Mouse (Mus musculus) Patski (cell line): ENCODE data around the gene Gm5294. TPM values are rescaled to one million over a fixed set of nuclear protein-coding genes. Genes with fewer than 3 reads are reported as not detected.

ENCODE experiments used
- ATAC-seq: fragments of 100-300 bp; one replicate; pipeline ENCODE4 v1.8.0; 2021
- CTCF ChIA-PET: fragments of 350-600 bp; sonication (Branson Sonifier 250); formaldehyde crosslinking; loops from one replicate; lab custom pipeline; 2022; ENCODE audit warnings: inconsistent platforms; lab: Charles Lee
- POLR2A ChIA-PET: fragments of 350-600 bp; sonication (Branson Sonifier 250); formaldehyde crosslinking; loops from one replicate; lab custom pipeline; 2022; ENCODE audit warnings: antibody characterized with exemption, inconsistent platforms; lab: Charles Lee
- DNase-seq: peaks from one replicate; pipeline ENCODE4 v3.0.0-alpha.2; 2011; ENCODE audit warnings: low read depth, low spot score
- H3K27me3 ChIP-seq: fragments of 371-371 bp; one replicate; pipeline ENCODE4 v1.5.1; 2021
- CTCF ChIP-seq: fragments of 100-300 bp; IDR thresholded peaks from one replicate; pipeline ENCODE4 v1.5.1; 2021
- in situ Hi-C: fragments of 300-500 bp; cut with MboI; formaldehyde crosslinking; loops from 3 replicates; pipeline ENCODE4 v1.11.1; 2018; ENCODE audit warnings: low pct_unique_long_range_greater_than_20kb, mixed read lengths
- polyA plus RNA-seq: library from polyadenylated mRNA; unstranded; gene quantifications from one replicate; pipeline ENCODE4 v1.2.3, GENCODE M21; 2021

Gene Gm5294
- polyA plus RNA-seq, result not detected

- in situ Hi-C loops, result no loop called here
- DNase-seq (no peak), ATAC-seq (no peak)
- no peak for TF ChIP-seq CTCF
- no peaks in the 10 kb centered on the region for H3K27me3 ChIP-seq
- POLR2A ChIA-PET, result no interaction called here
- CTCF ChIA-PET, result no interaction called here
These were observed at the start of gene Gm5294 for GRCm38 (mm10) chr5:138819780-138820179. Gene Gm5294 (plus strand): TSS chr5:138820080.

GRCm38 (mm10) chr5:138775096-138775495 is 44.8 kb upstream of the Gm5294 start:
- TF ChIP-seq CTCF, result no peak
- CTCF ChIA-PET, result no interaction called here
- POLR2A ChIA-PET, result interaction anchor here (1.0 to 3.8 kb wide), 4 partner anchors 10 to 19 kb away, joined by 3 to 20 read pairs (median 3); no protein-coding TSS in a partner anchor
- H3K27me3 ChIP-seq, result no peaks in the 10 kb centered on the region
- in situ Hi-C loops, result no loop called here
- ATAC-seq (no peak), DNase-seq (no peak)

GRCm38 (mm10) chr5:138776346-138776745 is 43.5 kb upstream of the Gm5294 start:
- CTCF ChIA-PET, result interaction anchor here (1.1 kb wide), 1 partner anchor 46 kb away, joined by 3 read pairs; no protein-coding TSS in a partner anchor
- TF ChIP-seq CTCF, result no peak
- peak; percentile 20 for ATAC-seq
- POLR2A ChIA-PET, result interaction anchor here (1.1 to 1.4 kb wide), 3 partner anchors 13 to 22 kb away, joined by 3 to 9 read pairs (median 3); no protein-coding TSS in a partner anchor
- DNase-seq, result no peak
- no peaks in the 10 kb centered on the region for H3K27me3 ChIP-seq
- in situ Hi-C loops, result no loop called here

- peak; percentile 79 for DNase-seq
- CTCF ChIA-PET, result interaction anchor here (1.5 kb wide), 1 partner anchor 12 kb away, joined by 3 read pairs; no protein-coding TSS in a partner anchor
These were observed 41.0 kb upstream of the Gm5294 start for GRCm38 (mm10) chr5:138778731-138779463.

GRCm38 (mm10) chr5:138779655-138780054 is 40.2 kb upstream of the Gm5294 start:
- no peak for DNase-seq
- no peak for TF ChIP-seq CTCF
- POLR2A ChIA-PET, result interaction anchor here (1.3 to 1.6 kb wide), 3 partner anchors 9 to 23 kb away, joined by 3 to 6 read pairs (median 3); no protein-coding TSS in a partner anchor
- in situ Hi-C loops, result no loop called here
- H3K27me3 ChIP-seq, result no peaks in the 10 kb centered on the region
- CTCF ChIA-PET, result no interaction called here
- peak; percentile 25 for ATAC-seq

More at GRCm38 (mm10) chr5:138778731-138779463, 41.0 kb upstream of the Gm5294 start:
- TF ChIP-seq CTCF, result no peak
- peak; percentile 16 for ATAC-seq
- POLR2A ChIA-PET, result interaction anchor here (0.6 to 1.3 kb wide), 4 partner anchors 10 to 91 kb away, joined by 3 to 6 read pairs (median 4); no protein-coding TSS in a partner anchor
- in situ Hi-C loops, result no loop called here
- no peaks in the 10 kb centered on the region for H3K27me3 ChIP-seq

- ChIA-PET POLR2A (interaction anchor here (1.9 kb wide), 1 partner anchor 27 kb away, joined by 6 read pairs; no protein-coding TSS in a partner anchor), CTCF (no interaction called here)
- TF ChIP-seq CTCF, result no peak
- no peaks in the 10 kb centered on the region for H3K27me3 ChIP-seq
- ATAC-seq (no peak), DNase-seq (no peak)
- in situ Hi-C loops, result no loop called here
These were observed 37.2 kb upstream of the Gm5294 start for GRCm38 (mm10) chr5:138782697-138783096.

GRCm38 (mm10) chr5:138783181-138783580 is 36.7 kb upstream of the Gm5294 start:
- POLR2A ChIA-PET, result interaction anchor here (1.9 kb wide), 1 partner anchor 27 kb away, joined by 6 read pairs; no protein-coding TSS in a partner anchor
- H3K27me3 ChIP-seq, result no peaks in the 10 kb centered on the region
- TF ChIP-seq CTCF, result no peak
- no peak for ATAC-seq
- no peak for DNase-seq
- in situ Hi-C loops, result no loop called here
- CTCF ChIA-PET, result no interaction called here

- CTCF ChIA-PET, result interaction anchor here (0.9 to 1.5 kb wide), 2 partner anchors 15 to 128 kb away, joined by 3 read pairs; no protein-coding TSS in a partner anchor
- in situ Hi-C loops, result no loop called here
- POLR2A ChIA-PET, result interaction anchor here (2.2 kb wide), 1 partner anchor 29 kb away, joined by 8 read pairs; no protein-coding TSS in a partner anchor
- no peaks in the 10 kb centered on the region for H3K27me3 ChIP-seq
- TF ChIP-seq CTCF, result no peak
- DNase-seq (no peak), ATAC-seq (no peak)
These were observed 33.8 kb upstream of the Gm5294 start for GRCm38 (mm10) chr5:138785986-138786515.

GRCm38 (mm10) chr5:138787648-138788047 is 32.2 kb upstream of the Gm5294 start:
- POLR2A ChIA-PET, result interaction anchor here (2.2 kb wide), 1 partner anchor 31 kb away, joined by 8 read pairs; no protein-coding TSS in a partner anchor
- CTCF ChIA-PET, result interaction anchor here (1.5 kb wide), 1 partner anchor 130 kb away, joined by 3 read pairs; no protein-coding TSS in a partner anchor

GRCm38 (mm10) chr5:138788481-138789211 is 31.2 kb upstream of the Gm5294 start:
- H3K27me3 ChIP-seq, result no peaks in the 10 kb centered on the region
- ChIA-PET POLR2A (interaction anchor here (0.9 to 1.7 kb wide), 5 partner anchors 9 to 32 kb away, joined by 3 to 6 read pairs (median 4); no protein-coding TSS in a partner anchor), CTCF (interaction anchor here (0.8 to 0.9 kb wide), 2 partner anchors 27 to 32 kb away, joined by 3 to 4 read pairs; no protein-coding TSS in a partner anchor)
- no peak for TF ChIP-seq CTCF
- in situ Hi-C loops, result no loop called here
- ATAC-seq, result peak; percentile 71
- DNase-seq, result peak; percentile 79

More at GRCm38 (mm10) chr5:138787648-138788047, 32.2 kb upstream of the Gm5294 start:
- in situ Hi-C loops, result no loop called here
- H3K27me3 ChIP-seq, result no peaks in the 10 kb centered on the region
- no peak for DNase-seq
- ATAC-seq, result no peak
- no peak for TF ChIP-seq CTCF
